Mouse (Mus musculus): Measurements from ENCODE around the gene Mtf1. TPM values are rescaled to one million over a fixed set of nuclear protein-coding genes. Genes with fewer than 3 reads are reported as not detected.

The Mtf1 gene
- polyA plus RNA-seq, 1 experiment from 2014 or later, result 24.2 TPM

Other genes starting within 250 kb of the Mtf1 start
- gene 3100002H09Rik, start 191.3 kb upstream of the Mtf1 start, polyA plus RNA-seq (2014; fragmentation: Nextera tagmentation; extraction: Ambion mirVana), result not detected in 2 replicates
- gene Pou3f1, start 145.3 kb upstream of the Mtf1 start, polyA plus RNA-seq (2014; fragmentation: Nextera tagmentation; extraction: Ambion mirVana), result 0.16 and 0.21 TPM in 2 replicates
- 73.3 and 80.5 TPM in 2 replicates for gene Utp11, start 108.5 kb upstream of the Mtf1 start, polyA plus RNA-seq (2014; fragmentation: Nextera tagmentation; extraction: Ambion mirVana)
- 5.1 and 6.8 TPM in 2 replicates for gene Fhl3, start 101.4 kb upstream of the Mtf1 start, polyA plus RNA-seq (2014; fragmentation: Nextera tagmentation; extraction: Ambion mirVana)
- 172 and 182 TPM in 2 replicates for gene Sf3a3, start 87.3 kb upstream of the Mtf1 start, polyA plus RNA-seq (2014; fragmentation: Nextera tagmentation; extraction: Ambion mirVana)
- 58.2 and 63.3 TPM in 2 replicates for gene Inpp5b, start 60.3 kb upstream of the Mtf1 start, polyA plus RNA-seq (2014; fragmentation: Nextera tagmentation; extraction: Ambion mirVana)
- 43.5 and 49.2 TPM in 2 replicates for gene Yrdc, start 48.6 kb downstream of the Mtf1 start, polyA plus RNA-seq (2014; fragmentation: Nextera tagmentation; extraction: Ambion mirVana)
- gene 1110065P20Rik, start 49.1 kb downstream of the Mtf1 start, polyA plus RNA-seq (2014; fragmentation: Nextera tagmentation; extraction: Ambion mirVana), result 25.5 and 26.2 TPM in 2 replicates
- 0.18 and 0.23 TPM in 2 replicates for gene Maneal, start 60.1 kb downstream of the Mtf1 start, polyA plus RNA-seq (2014; fragmentation: Nextera tagmentation; extraction: Ambion mirVana)
- 0.08 TPM in 1 of 2 replicates, not detected in the other for gene Epha10, start 78.8 kb downstream of the Mtf1 start, polyA plus RNA-seq (2014; fragmentation: Nextera tagmentation; extraction: Ambion mirVana)
- gene 9930104L06Rik, start 134.9 kb downstream of the Mtf1 start, polyA plus RNA-seq (2014; fragmentation: Nextera tagmentation; extraction: Ambion mirVana), result 3.5 and 4.1 TPM in 2 replicates
- 190 and 201 TPM in 2 replicates for gene Cdca8, start 137.2 kb downstream of the Mtf1 start, polyA plus RNA-seq (2014; fragmentation: Nextera tagmentation; extraction: Ambion mirVana)
- gene Rspo1, start 184.3 kb downstream of the Mtf1 start, polyA plus RNA-seq (2014; fragmentation: Nextera tagmentation; extraction: Ambion mirVana), result 4.9 and 5.2 TPM in 2 replicates
- 106 and 107 TPM in 2 replicates for gene Gnl2, start 214.5 kb downstream of the Mtf1 start, polyA plus RNA-seq (2014; fragmentation: Nextera tagmentation; extraction: Ambion mirVana)